Comparison of ENCODE assay signal across 8 mouse cellular contexts in genomic region chr8:125996031-125996839, GRCm38 (mm10). TPM values are rescaled to one million over a fixed set of nuclear protein-coding genes. Genes with fewer than 3 reads are reported as not detected.
DNase-seq lines count a peak whose midpoint lies in the region; ATAC-seq and TF ChIP-seq lines count a peak whose summit lies in the region.

No protein-coding gene starts in this region.

- H3K4me1 ChIP-seq in liver, embryonic 12.5 days, result no peaks in the 10 kb centered on the region
- H3K4me1 ChIP-seq in liver, postnatal 0 days (ENCODE audit: insufficient read depth), result no peaks in the 10 kb centered on the region
- H3K4me1 ChIP-seq in hindbrain, embryonic 14.5 days (replicated peaks; ENCODE audit: control insufficient read depth, insufficient read depth, low read length), result peaks cover 33% of the 10 kb centered on the region
- H3K4me1 ChIP-seq in limb, embryonic 15.5 days, result peaks cover 31% of the 10 kb centered on the region

- WGBS in liver, embryonic 12.5 days (ENCODE audit: insufficient replicate concordance), result 17% methylated on average over 14 of the region's 14 CpGs
- 18% methylated on average over 14 of the region's 14 CpGs for WGBS in liver, postnatal 0 days (ENCODE audit: insufficient replicate concordance)
- WGBS in hindbrain, embryonic 14.5 days, result 18% methylated on average over 14 of the region's 14 CpGs
- WGBS in limb, embryonic 15.5 days, result 14% methylated on average over 14 of the region's 14 CpGs

- no peak overlapping the region for H3K9ac ChIP-seq in liver, embryonic 12.5 days
- no peak overlapping the region for H3K9ac ChIP-seq in liver, postnatal 0 days (replicated peaks)
- H3K9ac ChIP-seq in hindbrain, embryonic 14.5 days, result peak overlapping the region; percentile 73
- H3K9ac ChIP-seq in limb, embryonic 15.5 days, result peak overlapping the region; percentile 54

- H3K36me3 ChIP-seq in liver, embryonic 12.5 days, result no peaks in the 10 kb centered on the region
- H3K36me3 ChIP-seq in liver, postnatal 0 days (replicated peaks; ENCODE audit: insufficient read depth, low read length), result no peaks in the 10 kb centered on the region
- no peaks in the 10 kb centered on the region for H3K36me3 ChIP-seq in hindbrain, embryonic 14.5 days (replicated peaks; ENCODE audit: control insufficient read depth, insufficient read depth)
- 0 out of 2 replicates have a peak, but pooled peaks cover 2% of the 10 kb centered on the region for H3K36me3 ChIP-seq in limb, embryonic 15.5 days

- no peak for ATAC-seq in liver, embryonic 12.5 days
- ATAC-seq in liver, postnatal 0 days, result no peak
- peak; percentile 21; the same call in 1 of the 2 replicates for ATAC-seq in hindbrain, embryonic 14.5 days (ENCODE audit: low FRiP score)
- ATAC-seq in limb, embryonic 15.5 days (ENCODE audit: insufficient number of reproducible peaks, low FRiP score, low TSS enrichment, low read depth), result no peak
- no peak for ATAC-seq in megakaryocyte, adult 5-6 weeks (ENCODE audit: poor library complexity, severe bottlenecking)
- no peak for ATAC-seq in frontal cortex, adult (ENCODE audit: low TSS enrichment)

- TF ChIP-seq CTCF in liver, postnatal 0 days (IDR thresholded peaks at IDR 0.05; ENCODE audit: low read depth), result no peak

- no peak for DNase-seq in liver, postnatal 0 days
- peak; percentile 71 to 72 for DNase-seq in cerebellum, postnatal 25 days
- no peak for DNase-seq in hindbrain, embryonic 14.5 days (ENCODE audit: low spot score)
- DNase-seq in testis, postnatal 14 days (ENCODE audit: low spot score), result peak; percentile 43

- peaks cover 79% of the 10 kb centered on the region for H3K27me3 ChIP-seq in liver, embryonic 12.5 days (replicated peaks)
- H3K27me3 ChIP-seq in liver, postnatal 0 days (ENCODE audit: insufficient read depth, low read length), result peaks cover 35% of the 10 kb centered on the region
- peaks cover 30% of the 10 kb centered on the region for H3K27me3 ChIP-seq in hindbrain, embryonic 14.5 days (ENCODE audit: control insufficient read depth, insufficient read depth, low read length)
- peaks cover 6% of the 10 kb centered on the region for H3K27me3 ChIP-seq in limb, embryonic 15.5 days

- no peak overlapping the region for H3K27ac ChIP-seq in liver, embryonic 12.5 days
- no peak overlapping the region for H3K27ac ChIP-seq in liver, postnatal 0 days (ENCODE audit: low read depth)
- no peak overlapping the region for H3K27ac ChIP-seq in hindbrain, embryonic 14.5 days
- H3K27ac ChIP-seq in limb, embryonic 15.5 days, result peak overlapping the region; percentile 38

- H3K4me3 ChIP-seq in liver, embryonic 12.5 days, result peak overlapping the region; percentile 35; the same call in 1 of the 2 replicates
- no peak overlapping the region for H3K4me3 ChIP-seq in liver, postnatal 0 days (ENCODE audit: low read depth, low read length)
- H3K4me3 ChIP-seq in hindbrain, embryonic 14.5 days (replicated peaks; ENCODE audit: low read length), result peak overlapping the region; percentile 44
- H3K4me3 ChIP-seq in limb, embryonic 15.5 days, result peak overlapping the region; percentile 64

- H3K9me3 ChIP-seq in liver, embryonic 12.5 days (replicated peaks), result no peaks in the 10 kb centered on the region
- no peaks in the 10 kb centered on the region for H3K9me3 ChIP-seq in liver, postnatal 0 days (ENCODE audit: low read length)
- H3K9me3 ChIP-seq in hindbrain, embryonic 14.5 days (ENCODE audit: control insufficient read depth, low read length), result no peaks in the 10 kb centered on the region
- H3K9me3 ChIP-seq in limb, embryonic 15.5 days, result no peaks in the 10 kb centered on the region

- TF ChIP-seq EP300 in liver, postnatal 0 days (IDR thresholded peaks at IDR 0.05; ENCODE audit: low read depth), result no peak

- H3K4me2 ChIP-seq in liver, embryonic 12.5 days, result peak overlapping the region; percentile 59; the same call in 1 of the 2 replicates
- H3K4me2 ChIP-seq in liver, postnatal 0 days (ENCODE audit: low read depth, low read length), result no peak overlapping the region
- H3K4me2 ChIP-seq in hindbrain, embryonic 14.5 days (replicated peaks), result peak overlapping the region; percentile 66
- peak overlapping the region; percentile 89 for H3K4me2 ChIP-seq in limb, embryonic 15.5 days

RNA-seq across cellular contexts. Expression of gene Kcnk1, which starts 1.3 kb away (rescaled TPM):
- 0.66 and 0.78 TPM in 2 replicates for polyA plus RNA-seq in liver, embryonic 12.5 days (2016; fragmentation: Nextera tagmentation; extraction: Ambion mirVana)
- 0.33 and 0.39 TPM in 2 replicates for polyA plus RNA-seq in liver, postnatal 0 days (2015; fragmentation: Nextera tagmentation; extraction: Ambion mirVana)
- polyA plus RNA-seq in hindbrain, embryonic 14.5 days (2014; fragmentation: Nextera tagmentation; extraction: Ambion mirVana), result 20.8 and 29.7 TPM in 2 replicates
- polyA plus RNA-seq in limb, embryonic 15.5 days (2015; fragmentation: Nextera tagmentation; extraction: Ambion mirVana), result 25.7 and 25.8 TPM in 2 replicates
- total RNA-seq in megakaryocyte, adult 5-6 weeks (2015), result 0.13 and 0.46 TPM in 2 replicates
- 0.77 TPM in 1 of 2 replicates, not detected in the other for total RNA-seq in megakaryocyte, adult 5-6 weeks (2017)

Comparison
In these comparisons a context has a peak if more than half of its experiments do, and no peak if none do; other contexts are left out.
1. H3K9ac ChIP-seq: peak in hindbrain, embryonic 14.5 days (single experiment) and limb, embryonic 15.5 days (single experiment); none in liver, embryonic 12.5 days (single experiment) and liver, postnatal 0 days (single experiment).
2. DNase-seq: peak in cerebellum, postnatal 25 days (2 of 2) and testis, postnatal 14 days (single experiment); none in liver, postnatal 0 days (single experiment) and hindbrain, embryonic 14.5 days (single experiment).
3. RNA of gene Kcnk1, which starts 1.3 kb away (polyA plus RNA-seq): 25.7 to 25.8 TPM in limb, embryonic 15.5 days and 20.8 to 29.7 TPM in hindbrain, embryonic 14.5 days; 0.66 to 0.78 TPM in liver, embryonic 12.5 days and 0.33 to 0.39 TPM in liver, postnatal 0 days; every median in the first group is over 10 times any median in the second.